Mouse (Mus musculus) olfactory bulb, adult 2 months (tissue): ENCODE data around the gene Chrnd. TPM values are rescaled to one million over a fixed set of nuclear protein-coding genes. Genes with fewer than 3 reads are reported as not detected.

Experiments
- H3K27ac ChIP-seq: fragments of 200-500 bp; 2 replicates; pipeline ENCODE4 v1.5.1; 2012; ENCODE audit warnings: low read depth, low read length; ENCODE audit not compliant: insufficient read depth
- H3K4me1 ChIP-seq: fragments of 200-500 bp; 2 replicates; pipeline ENCODE4 v1.6.1; 2012; ENCODE audit warnings: low read length; ENCODE audit not compliant: control insufficient read depth, insufficient read depth
- H3K4me3 ChIP-seq: fragments of 200-500 bp; 2 replicates; pipeline ENCODE4 v1.5.1; 2012; ENCODE audit warnings: mild to moderate bottlenecking, low read depth, low read length, moderate library complexity; ENCODE audit not compliant: insufficient read depth
- CTCF ChIP-seq: fragments of 200-500 bp; IDR thresholded peaks from 2 replicates; pipeline ENCODE4 v1.5.1; 2012; ENCODE audit warnings: low read depth, mild to moderate bottlenecking, low read length, moderate library complexity; ENCODE audit not compliant: insufficient read depth
- POLR2A ChIP-seq: fragments of 200-500 bp; IDR thresholded peaks from 2 replicates; pipeline ENCODE4 v1.6.1; 2012; ENCODE audit warnings: mild to moderate bottlenecking, low read depth, low read length, moderate library complexity; ENCODE audit not compliant: insufficient read depth
- WGBS: fragments of 180-500 bp; shearing (Covaris S2); methylation state at CpG from one replicate; pipeline ENCODE4 v1.1.7; 2018; 5-methylcytosine and 5-hydroxymethylcytosine counted together
- polyA plus RNA-seq: library from polyadenylated mRNA; stranded (reverse); fragments of >200 nt; gene quantifications from 2 replicates; pipeline ENCODE4 v1.2.4, GENCODE M21; 2012; ENCODE audit warnings: low replicate concordance; ENCODE audit not compliant: missing spikeins, insufficient read depth, insufficient read length

Gene Chrnd
- polyA plus RNA-seq, 1 experiment: not detected

GRCm38 (mm10) chr1:87156199-87156587 is 34.2 kb upstream of the Chrnd start, which contains the start of gene Ecel1:
Gene Ecel1 (minus strand): TSS chr1:87156521.
- no peak within 1 kb of the TSS for H3K27ac ChIP-seq
- 12% methylated on average over 12 of the region's 12 CpGs for WGBS
- peak within 1 kb of the TSS; percentile 43 for H3K4me3 ChIP-seq
- TF ChIP-seq CTCF (no peak), POLR2A (no peak)
- H3K4me1 ChIP-seq: peaks cover 27% of the 10 kb centered on the region

GRCm38 (mm10) chr1:87159396-87159795 is 31.0 kb upstream of the Chrnd start:
- TF ChIP-seq CTCF (no peak), POLR2A (no peak)
- WGBS: 58% methylated on average over 3 of the region's 3 CpGs
- no peak overlapping the region for H3K27ac ChIP-seq
- H3K4me3 ChIP-seq: no peak overlapping the region
- peaks cover 18% of the 10 kb centered on the region for H3K4me1 ChIP-seq

GRCm38 (mm10) chr1:87164164-87164795 is 26.1 kb upstream of the Chrnd start:
- no peak for TF ChIP-seq POLR2A
- no peak for TF ChIP-seq CTCF
- Histone ChIP-seq H3K4me3 (no peak overlapping the region), H3K27ac (no peak overlapping the region), H3K4me1 (peaks cover 10% of the 10 kb centered on the region)
- WGBS: 32% methylated on average over 11 of the region's 11 CpGs

- Histone ChIP-seq H3K4me3 (no peak overlapping the region), H3K27ac (no peak overlapping the region), H3K4me1 (peaks cover 10% of the 10 kb centered on the region)
- TF ChIP-seq CTCF: no peak
- TF ChIP-seq POLR2A: no peak
- 19% methylated on average over 9 of the region's 9 CpGs for WGBS
Observed at GRCm38 (mm10) chr1:87164796-87165184, 25.6 kb upstream of the Chrnd start.

GRCm38 (mm10) chr1:87170458-87170857 is 19.9 kb upstream of the Chrnd start:
- Histone ChIP-seq H3K4me1 (peaks cover 19% of the 10 kb centered on the region), H3K27ac (no peak overlapping the region), H3K4me3 (no peak overlapping the region)
- TF ChIP-seq POLR2A (no peak), CTCF (no peak)
- WGBS: 19% methylated on average over 19 of the region's 19 CpGs

GRCm38 (mm10) chr1:87171312-87171711 is 19.1 kb upstream of the Chrnd start:
- no peak for TF ChIP-seq POLR2A
- WGBS: 93% methylated on average over 1 of the region's 1 CpGs
- Histone ChIP-seq H3K4me1 (peaks cover 27% of the 10 kb centered on the region), H3K27ac (no peak overlapping the region), H3K4me3 (no peak overlapping the region)

- no peak overlapping the region for H3K27ac ChIP-seq
- H3K4me1 ChIP-seq: peaks cover 32% of the 10 kb centered on the region
- TF ChIP-seq POLR2A (no peak), CTCF (no peak)
- WGBS: 71% methylated on average over 9 of the region's 9 CpGs
- H3K4me3 ChIP-seq: no peak overlapping the region
Observed at GRCm38 (mm10) chr1:87172316-87172715, 18.1 kb upstream of the Chrnd start.

- H3K27ac ChIP-seq: no peak overlapping the region
- H3K4me1 ChIP-seq: peaks cover 32% of the 10 kb centered on the region
- TF ChIP-seq POLR2A: no peak
- TF ChIP-seq CTCF: peak; percentile 57
- WGBS: 44% methylated on average over 28 of the region's 28 CpGs
- H3K4me3 ChIP-seq: no peak overlapping the region
Observed at GRCm38 (mm10) chr1:87174006-87174955, 16.1 kb upstream of the Chrnd start.

- peak overlapping the region; percentile 58; the same call in 1 of the 2 replicates for H3K27ac ChIP-seq
- TF ChIP-seq CTCF (0 out of 2 replicates have a peak, but pooled peaks have one; percentile 25), POLR2A (no peak)
- H3K4me1 ChIP-seq: peaks cover 35% of the 10 kb centered on the region
- 9% methylated on average over 11 of the region's 11 CpGs for WGBS
- H3K4me3 ChIP-seq: no peak overlapping the region
Observed at GRCm38 (mm10) chr1:87175852-87176292, 14.5 kb upstream of the Chrnd start.
